Mouse (Mus musculus) neutrophil, adult 5-6 weeks (primary cell): ENCODE data around the gene Ccr10. TPM values are rescaled to one million over a fixed set of nuclear protein-coding genes. Genes with fewer than 3 reads are reported as not detected.

Source experiments
- ATAC-seq: fragments of 151-379, 151-347 bp; 2 replicates; pipeline ENCODE4 v1.8.0; 2017; ENCODE audit warnings: mild to moderate bottlenecking, moderate TSS enrichment; ENCODE audit not compliant: insufficient number of reproducible peaks, poor library complexity, low FRiP score, severe bottlenecking; ENCODE audit errors: extremely low read depth
- total RNA-seq: library from RNA; stranded (forward); fragments of 200-1000 nt; gene quantifications from 2 replicates; pipeline ENCODE4 v1.2.3, GENCODE M21; 2017

Ccr10 gene
- total RNA-seq: not detected in 2 replicates

- ATAC-seq: no peak
Measured at GRCm38 (mm10) chr11:101174851-101175628, at the start of gene Ccr10. Gene Ccr10 (minus strand): TSS chr11:101175443.

- no peak for ATAC-seq
Measured at GRCm38 (mm10) chr11:101224337-101224736, 49.1 kb upstream of the Ccr10 start.

- no peak for ATAC-seq
Measured at GRCm38 (mm10) chr11:101221306-101221986, 46.2 kb upstream of the Ccr10 start.

- ATAC-seq: no peak
Measured at GRCm38 (mm10) chr11:101220853-101221252, 45.6 kb upstream of the Ccr10 start.

GRCm38 (mm10) chr11:101218436-101219055, 43.3 kb upstream of the Ccr10 start:
- no peak for ATAC-seq

- ATAC-seq: no peak
Measured at GRCm38 (mm10) chr11:101216936-101217335, 41.7 kb upstream of the Ccr10 start.

GRCm38 (mm10) chr11:101211970-101212369, 36.7 kb upstream of the Ccr10 start:
- ATAC-seq: peak; percentile 67; the same call in 1 of the 2 replicates

GRCm38 (mm10) chr11:101200986-101201385, 25.7 kb upstream of the Ccr10 start:
- ATAC-seq: no peak

GRCm38 (mm10) chr11:101199555-101199954, 24.3 kb upstream of the Ccr10 start:
- ATAC-seq: no peak

- no peak for ATAC-seq
Measured at GRCm38 (mm10) chr11:101196175-101196574, 20.9 kb upstream of the Ccr10 start.

- ATAC-seq: no peak
Measured at GRCm38 (mm10) chr11:101195571-101195970, 20.3 kb upstream of the Ccr10 start.

GRCm38 (mm10) chr11:101195101-101195500, 19.9 kb upstream of the Ccr10 start:
- ATAC-seq: no peak

- no peak for ATAC-seq
Measured at GRCm38 (mm10) chr11:101194643-101195042, 19.4 kb upstream of the Ccr10 start.

GRCm38 (mm10) chr11:101194137-101194536, 18.9 kb upstream of the Ccr10 start:
- ATAC-seq: no peak

GRCm38 (mm10) chr11:101193076-101193475, 17.8 kb upstream of the Ccr10 start:
- no peak for ATAC-seq

GRCm38 (mm10) chr11:101192646-101193045, 17.4 kb upstream of the Ccr10 start:
- no peak for ATAC-seq

GRCm38 (mm10) chr11:101191919-101192470, 16.8 kb upstream of the Ccr10 start:
- no peak for ATAC-seq

GRCm38 (mm10) chr11:101190913-101191907, 16.0 kb upstream of the Ccr10 start:
- ATAC-seq: no peak
